Mouse (Mus musculus) kidney, adult 2 months (tissue): ENCODE measurements around the gene Pprc1.

ENCODE experiments used
- CTCF ChIP-seq: fragments of 200-500 bp; conservative IDR thresholded peaks from 2 replicates; pipeline ENCODE4 v1.5.1; 2011; ENCODE audit warnings: low read depth, mild to moderate bottlenecking, control low read depth, low read length, moderate library complexity, mixed read lengths; ENCODE audit not compliant: insufficient read depth, insufficient read length
- POLR2A ChIP-seq: fragments of 200-500 bp; IDR thresholded peaks from one replicate; pipeline ENCODE4 v1.6.1; 2011; ENCODE audit warnings: low read depth, low read length, control low read depth

- TF ChIP-seq CTCF (no peak), POLR2A (no peak)
Measured at GRCm38 (mm10) chr19:46029652-46030051, 15.0 kb upstream of the Pprc1 start.
